Mouse (Mus musculus) left cerebral cortex, postnatal 4 days (tissue): ENCODE data around the gene Rgs2. TPM values are rescaled to one million over a fixed set of nuclear protein-coding genes. Genes with fewer than 3 reads are reported as not detected.

Source experiments
- DNase-seq: peaks from one replicate; pipeline ENCODE4 v3.0.0-alpha.2; 2022
- intact Hi-C: fragments of 180-260 bp; cut with DNase I; formaldehyde crosslinking; loops from one replicate; pipeline ENCODE4 v1.15.1; 2025
- total RNA-seq, 2 experiments: library from RNA; stranded (reverse); gene quantifications; 2 replicates each; pipeline ENCODE4 v1.2.3; 2021

The Rgs2 gene
- total RNA-seq, 2 experiments from 2014 or later: 45.0 to 48.4 TPM

GRCm38 (mm10) chr1:143989773-143990172 lies 14.2 kb downstream of the Rgs2 start:
- no peak for DNase-seq
- intact Hi-C loops: loop anchor here (5.0 kb wide), 1 partner anchor 172 kb away; no protein-coding TSS in a partner anchor

DNA sequence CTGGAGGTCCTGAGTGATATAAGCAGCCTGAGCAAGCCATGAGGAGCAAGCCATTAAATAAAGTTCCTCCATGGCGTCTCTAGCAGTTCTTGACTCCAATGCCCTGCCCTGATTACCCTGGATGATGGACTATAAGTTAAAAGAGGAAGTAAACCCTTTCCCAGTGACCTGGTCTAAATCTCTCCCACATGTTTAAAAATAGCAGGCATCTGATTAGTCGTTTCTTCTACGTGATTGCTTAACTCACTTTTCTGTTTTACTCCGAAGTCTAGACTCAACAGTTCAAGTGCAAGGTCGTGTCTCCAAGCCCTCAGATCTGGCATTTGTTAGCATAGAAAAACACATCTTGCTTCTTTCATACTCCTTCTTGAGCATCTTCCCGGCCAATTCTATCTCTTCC lies 15.2 kb downstream of the Rgs2 start:
- DNase-seq: no peak
- intact Hi-C loops: no loop called here

DNA sequence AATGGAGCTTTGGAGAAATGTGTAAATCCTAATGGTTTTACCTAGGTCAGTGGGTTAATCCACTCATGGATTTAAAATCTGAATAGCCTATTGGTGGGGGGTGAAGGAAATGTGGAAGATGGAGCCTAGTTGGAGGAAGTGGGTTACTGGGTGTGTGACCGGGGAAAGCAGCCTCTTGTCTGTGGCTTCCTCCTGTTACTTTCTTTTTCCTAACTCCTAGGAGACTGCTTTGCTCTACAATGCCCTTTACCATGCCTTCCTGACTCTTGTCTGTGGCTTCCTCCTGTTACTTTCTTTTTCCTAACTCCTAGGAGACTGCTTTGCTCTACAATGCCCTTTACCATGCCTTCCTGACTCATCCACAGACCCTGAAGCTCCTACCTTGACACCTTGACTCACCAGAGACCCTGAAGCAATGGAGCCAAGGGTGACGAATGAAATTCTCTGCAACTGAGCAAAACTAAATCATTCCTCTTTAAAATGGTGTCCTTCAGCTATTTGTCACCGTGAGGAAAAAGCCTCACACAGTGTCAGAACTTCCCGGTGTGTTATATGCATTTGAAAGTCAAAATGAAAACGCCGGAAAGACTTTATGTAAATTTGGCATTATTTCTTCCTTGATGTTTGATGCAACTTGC lies 18.9 kb downstream of the Rgs2 start:
- DNase-seq: no peak
- intact Hi-C loops: no loop called here

DNA sequence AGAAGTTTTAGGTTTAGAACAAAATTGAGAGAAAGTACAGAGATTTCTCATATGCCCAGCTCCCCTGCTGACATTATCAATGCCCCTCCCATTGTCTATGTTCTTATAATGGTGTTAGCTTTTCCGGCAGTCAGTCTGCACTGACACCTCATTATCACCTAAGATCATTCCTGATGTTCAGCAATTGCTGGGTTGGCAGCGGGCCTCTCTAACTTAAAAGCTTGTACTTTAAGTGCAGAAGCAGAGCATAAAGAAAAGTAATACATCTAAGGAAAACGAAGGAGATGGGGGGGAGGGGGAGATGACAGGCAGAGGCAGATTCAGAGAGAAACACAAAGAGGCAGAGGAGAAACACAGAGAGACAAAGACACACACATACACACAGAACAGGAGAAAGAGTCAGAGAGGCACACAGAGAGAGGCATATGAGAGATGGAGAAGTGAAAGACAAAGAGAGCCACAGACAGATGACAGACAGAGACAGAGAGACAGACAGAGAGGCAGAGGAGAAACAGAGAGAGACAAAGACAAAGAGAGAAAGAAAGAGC lies 21.1 kb downstream of the Rgs2 start:
- intact Hi-C loops: no loop called here
- no peak for DNase-seq

- DNase-seq: no peak
- intact Hi-C loops: no loop called here
Measured at GRCm38 (mm10) chr1:143982085-143982764, 21.7 kb downstream of the Rgs2 start.

DNA sequence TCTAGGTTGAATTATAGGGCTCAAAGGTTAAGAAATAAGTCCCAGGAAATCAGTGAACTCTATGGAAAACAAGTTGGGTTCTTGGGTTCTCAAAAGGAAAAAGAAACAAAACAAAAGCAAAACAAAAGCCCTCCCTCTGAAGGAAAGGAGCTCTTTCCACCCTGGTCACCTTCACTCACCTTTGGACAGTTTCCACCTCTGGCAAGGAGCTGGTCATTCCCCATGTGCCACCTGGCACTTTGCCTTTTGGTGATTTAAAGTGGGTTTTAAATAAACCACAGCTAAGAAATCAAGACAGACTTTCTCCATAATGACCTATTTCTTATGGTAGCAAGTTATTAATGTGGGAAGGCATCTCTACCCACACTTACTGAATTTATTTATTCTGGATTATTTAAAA lies 23.1 kb downstream of the Rgs2 start:
- DNase-seq: no peak

DNA sequence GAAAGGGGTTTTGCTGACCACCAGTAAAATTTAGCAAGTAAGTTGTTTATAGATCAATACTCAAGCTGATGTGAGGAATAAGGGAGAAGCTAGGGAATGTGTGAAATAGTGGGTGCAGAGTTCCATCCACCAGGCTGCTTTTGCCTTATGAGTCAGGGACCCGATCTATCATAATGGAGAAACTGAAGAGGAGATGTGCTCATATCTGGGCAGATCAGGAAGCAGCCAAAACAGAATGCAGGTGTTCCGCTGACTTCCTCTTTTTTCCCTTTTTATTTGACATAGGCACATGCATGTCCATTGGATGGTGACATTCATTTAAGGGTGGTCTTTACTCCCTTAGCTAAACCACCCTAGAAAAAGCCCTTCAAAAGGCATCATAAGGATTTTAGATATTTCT lies 29.3 kb downstream of the Rgs2 start:
- intact Hi-C loops: no loop called here
- DNase-seq: no peak

More for the DNA sequence above, 23.1 kb downstream of the Rgs2 start:
- intact Hi-C loops: no loop called here

DNA sequence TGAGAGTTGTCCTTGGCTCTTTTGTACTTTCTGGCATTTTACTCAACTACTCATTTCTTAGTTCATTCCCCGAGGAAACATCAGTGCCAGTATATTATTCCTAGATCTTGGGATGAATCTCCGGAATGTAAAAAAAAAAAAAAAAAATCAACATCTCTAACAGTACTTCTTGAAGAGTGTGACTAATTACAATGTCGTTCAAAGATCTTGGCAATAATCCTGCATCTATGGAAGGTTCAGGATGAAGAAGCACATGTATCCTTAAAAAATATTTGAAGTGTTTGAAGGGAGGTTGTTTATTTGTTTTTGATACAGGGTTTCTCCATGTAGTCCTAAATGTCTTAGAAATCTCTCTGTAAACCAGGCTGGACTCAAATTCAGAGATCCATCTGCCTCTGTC lies 41.7 kb downstream of the Rgs2 start:
- no peak for DNase-seq
- intact Hi-C loops: no loop called here

- intact Hi-C loops: no loop called here
- DNase-seq: no peak
Measured at GRCm38 (mm10) chr1:143960340-143960739, 43.6 kb downstream of the Rgs2 start.

DNA sequence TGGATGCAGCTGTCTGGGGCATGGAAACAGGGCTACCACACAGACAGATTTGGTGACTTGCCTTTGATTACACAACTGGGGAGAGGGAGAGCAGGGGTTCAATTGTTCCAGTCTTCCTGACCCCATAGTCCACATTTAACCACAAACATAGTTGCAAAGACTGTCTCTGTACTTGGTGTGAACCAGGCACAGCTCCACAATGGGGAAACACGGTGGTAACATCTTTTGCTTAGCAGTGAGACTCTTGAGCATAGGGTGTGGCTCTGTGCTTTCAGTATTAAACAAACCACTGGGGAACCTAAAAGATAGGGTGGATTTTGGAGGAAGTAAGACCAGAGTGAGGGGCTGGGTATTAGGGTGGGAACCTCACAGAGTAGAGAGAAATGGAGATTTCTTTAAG lies 47.9 kb downstream of the Rgs2 start:
- intact Hi-C loops: no loop called here
- no peak for DNase-seq

DNA sequence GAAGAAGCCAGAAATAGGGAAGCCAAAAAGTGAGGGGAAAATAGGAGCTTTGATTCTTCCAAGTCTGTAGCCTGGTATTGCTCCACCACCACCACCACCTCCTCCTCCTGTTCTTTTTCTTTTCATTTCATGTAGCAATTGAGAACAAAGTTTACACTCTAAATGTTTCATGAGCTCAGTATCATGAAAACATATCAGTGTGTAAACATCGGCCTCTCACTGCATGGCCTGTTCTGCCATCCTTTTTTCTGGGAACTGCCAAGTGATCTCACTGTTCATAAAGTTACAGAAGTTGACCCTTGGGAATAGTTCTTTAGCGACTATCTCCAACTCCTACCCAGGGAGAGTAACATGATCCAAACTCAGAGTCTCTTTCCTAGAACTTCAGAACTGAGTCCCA lies 51.1 kb downstream of the Rgs2 start:
- intact Hi-C loops: no loop called here

More for the DNA sequence above, 51.1 kb downstream of the Rgs2 start:
- no peak for DNase-seq

Other genes with a start within 250 kb of the Rgs2 start
- 10 to 100 TPM; 41.9 to 47.0 TPM for gene Trove2, start 227.1 kb downstream of the Rgs2 start, total RNA-seq
- 10 to 100 TPM; 26.0 to 28.2 TPM for gene Uchl5, start 226.9 kb downstream of the Rgs2 start, total RNA-seq
- 1 to 10 TPM; 1.5 to 2.2 TPM for gene Rgs13, start 173.2 kb upstream of the Rgs2 start, total RNA-seq
- under 1 TPM in 1 of 2 experiments, not detected in 1; 0.22 TPM for gene Rgs1, start 245.1 kb upstream of the Rgs2 start, total RNA-seq